Mouse (Mus musculus) lung, postnatal 0 days (tissue): ENCODE results near the gene Stxbp4.

Source experiments
- CTCF ChIP-seq: IDR thresholded peaks from 2 replicates; pipeline ENCODE4 v1.5.1; 2016; ENCODE audit warnings: antibody characterized with exemption, mild to moderate bottlenecking
- EP300 ChIP-seq: IDR thresholded peaks from 2 replicates; pipeline ENCODE4 v1.6.1; 2016; ENCODE audit warnings: antibody characterized with exemption, mild to moderate bottlenecking, control low read depth

DNA sequence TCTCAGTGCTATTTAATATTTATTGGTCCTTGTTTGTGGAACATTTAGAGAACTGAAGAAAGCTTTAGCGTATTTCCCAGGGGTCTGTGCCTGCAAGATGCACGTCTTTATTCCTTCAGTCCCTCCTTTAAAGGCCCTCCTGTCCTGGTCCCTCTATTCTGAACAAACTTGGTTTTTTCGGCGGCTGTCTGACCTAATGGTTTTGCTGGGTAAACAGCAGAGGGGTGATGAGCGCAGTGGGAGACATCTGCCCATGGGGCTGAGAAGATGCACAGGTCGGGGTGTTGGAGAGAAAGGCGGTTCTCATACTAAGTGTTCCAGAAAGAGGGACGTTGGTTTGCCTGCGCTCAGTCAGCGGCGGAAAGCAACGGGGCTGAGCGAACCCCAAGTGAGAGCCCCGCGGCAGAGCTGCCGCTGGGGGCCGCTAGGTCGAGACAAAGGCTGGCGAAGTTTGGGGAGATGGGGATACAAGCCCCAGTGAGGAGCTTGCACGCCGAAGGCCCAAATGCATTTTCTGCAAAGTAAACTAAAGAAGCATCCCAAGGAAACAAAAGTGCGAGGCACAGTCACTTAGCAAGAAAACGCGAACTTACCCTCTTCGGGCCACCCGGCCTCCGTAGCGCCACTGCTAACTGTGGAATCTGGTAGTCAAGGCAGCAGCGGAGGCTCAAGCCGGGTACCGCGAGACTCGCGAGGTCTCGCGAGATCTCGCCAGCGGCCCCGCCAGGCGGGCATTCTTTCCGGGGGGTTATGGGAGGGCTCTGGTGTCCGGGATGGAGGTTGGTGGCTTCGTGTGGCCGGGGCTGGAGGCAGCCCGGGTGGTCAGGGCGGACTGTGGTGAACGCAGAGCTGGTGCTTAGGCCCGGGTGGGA lies at the start of gene Stxbp4, which contains the start of gene Cox11:
- TF ChIP-seq CTCF: peak; percentile 64
- peak; percentile 93 for TF ChIP-seq EP300
